Comparison of ENCODE assay signal across 11 mouse cellular contexts in the genomic region with DNA sequence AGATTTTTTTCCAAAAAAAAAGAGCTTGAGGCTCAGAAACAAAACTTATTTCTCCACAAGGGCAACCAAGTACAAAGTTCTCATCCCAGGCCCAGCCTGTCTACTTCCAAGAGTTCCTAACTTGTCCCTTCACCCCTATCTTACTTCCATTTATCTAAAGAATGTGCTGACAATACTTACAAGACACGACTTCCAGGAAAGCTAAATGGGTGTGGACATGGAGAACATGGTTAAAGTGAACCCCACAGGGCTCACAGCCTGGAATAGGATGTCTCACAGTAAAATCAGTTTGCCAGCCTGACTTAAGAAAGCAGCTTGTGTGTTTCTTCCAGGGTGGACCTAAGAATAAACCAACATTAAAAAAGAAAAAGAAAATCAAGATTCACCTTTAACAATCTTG.
"Had no signal": no experiment of that assay in that cellular context is flagged by ENCODE, and none has a peak within 500 bp of the region (broad histone marks: within the 10 kb centered on the region; RNA-seq: fewer than 3 reads in every experiment).

No protein-coding gene starts in this region.

- H3K4me1 ChIP-seq: lung, embryonic 15.5 days; midbrain, embryonic 15.5 days; neural tube, embryonic 12.5 days; neural tube, embryonic 15.5 days had no signal

- H3K9me3 ChIP-seq: liver, embryonic 12.5 days; liver, embryonic 15.5 days; lung, embryonic 15.5 days; megakaryocyte, embryonic 14.5 days; midbrain, embryonic 10.5 days; midbrain, embryonic 15.5 days; neural tube, embryonic 12.5 days; neural tube, embryonic 15.5 days had no signal

- H3K4me3 ChIP-seq: layer of hippocampus, adult 2 months; liver, embryonic 12.5 days; lung, embryonic 15.5 days; midbrain, embryonic 10.5 days; midbrain, embryonic 15.5 days; neural tube, embryonic 12.5 days; neural tube, embryonic 15.5 days had no signal

- H3K9ac ChIP-seq: liver, embryonic 15.5 days; lung, embryonic 15.5 days; midbrain, embryonic 15.5 days; neural tube, embryonic 12.5 days; neural tube, embryonic 15.5 days had no signal

- H3K27me3 ChIP-seq: liver, embryonic 12.5 days; liver, embryonic 15.5 days; lung, embryonic 15.5 days; megakaryocyte, embryonic 14.5 days; midbrain, embryonic 15.5 days; neural tube, embryonic 12.5 days; neural tube, embryonic 15.5 days had no signal

- H3K27ac ChIP-seq: kidney, postnatal 0 days; layer of hippocampus, adult 2 months; liver, embryonic 12.5 days; liver, embryonic 15.5 days; lung, embryonic 15.5 days; midbrain, embryonic 10.5 days; midbrain, embryonic 15.5 days; neural tube, embryonic 12.5 days; neural tube, embryonic 15.5 days; stomach, postnatal 0 days had no signal

- H3K36me3 ChIP-seq: liver, embryonic 12.5 days; lung, embryonic 15.5 days; midbrain, embryonic 10.5 days; midbrain, embryonic 15.5 days; neural tube, embryonic 12.5 days; neural tube, embryonic 15.5 days had no signal

- H3K4me2 ChIP-seq: midbrain, embryonic 15.5 days; neural tube, embryonic 12.5 days had no signal
